Mouse (Mus musculus) thymus, adult 2 months (tissue): Measurements from ENCODE around the gene Pax5.

Experiments
- CTCF ChIP-seq: fragments of 200-500 bp; IDR thresholded peaks from 2 replicates; pipeline ENCODE4 v1.5.1; 2012; ENCODE audit warnings: mild to moderate bottlenecking, control low read depth, low read length, moderate library complexity, borderline replicate concordance; ENCODE audit not compliant: control insufficient read depth, poor library complexity, insufficient read depth; ENCODE audit errors: extremely low read depth
- POLR2A ChIP-seq: fragments of 200-500 bp; IDR thresholded peaks from 2 replicates; pipeline ENCODE4 v1.6.1; 2012; ENCODE audit warnings: mild to moderate bottlenecking, low read length, control low read depth, moderate library complexity; ENCODE audit not compliant: control insufficient read depth, poor library complexity, insufficient read depth; ENCODE audit errors: extremely low read depth

GRCm38 (mm10) chr4:44556586-44557281 is 153.6 kb downstream of the Pax5 start:
- TF ChIP-seq CTCF (no peak), POLR2A (no peak)
